ENCODE assay signal across 33 mouse cellular contexts in genomic region chr1:126731691-126732090, GRCm38 (mm10).
"Had no signal": no experiment of that assay in that cellular context is flagged by ENCODE, and none has a peak within 500 bp of the region (broad histone marks: within the 10 kb centered on the region; RNA-seq: fewer than 3 reads in every experiment).

No protein-coding gene starts in this region.

- H3K27ac ChIP-seq: heart, embryonic 10.5 days; heart, embryonic 13.5 days; heart, embryonic 15.5 days; hindbrain, embryonic 10.5 days; hindbrain, embryonic 12.5 days; hindbrain, embryonic 13.5 days; hindbrain, embryonic 14.5 days; hindbrain, embryonic 15.5 days; hindbrain, postnatal 0 days; kidney, embryonic 15.5 days; kidney, postnatal 0 days; layer of hippocampus, adult 2 months; left cerebral cortex, adult 2 months had no signal

- H3K9me3 ChIP-seq: heart, embryonic 10.5 days; heart, embryonic 12.5 days; heart, embryonic 13.5 days; heart, embryonic 15.5 days; hindbrain, embryonic 10.5 days; hindbrain, embryonic 12.5 days; hindbrain, embryonic 13.5 days; hindbrain, embryonic 15.5 days; kidney, embryonic 15.5 days had no signal

- ATAC-seq: hindbrain, embryonic 16.5 days; hindbrain, postnatal 0 days; inflammation-experienced regulatory T-cells, adult 6 months had no signal

- H3K4me2 ChIP-seq: heart, embryonic 11.5 days; heart, embryonic 12.5 days; heart, embryonic 13.5 days; heart, embryonic 15.5 days; hindbrain, embryonic 12.5 days; hindbrain, embryonic 13.5 days; hindbrain, embryonic 14.5 days; hindbrain, embryonic 15.5 days; kidney, embryonic 15.5 days had no signal

- H3K27me3 ChIP-seq: heart, embryonic 13.5 days; heart, embryonic 15.5 days; hindbrain, embryonic 12.5 days; hindbrain, embryonic 13.5 days; hindbrain, embryonic 15.5 days had no signal

- H3K4me3 ChIP-seq: heart, embryonic 10.5 days; heart, embryonic 12.5 days; heart, embryonic 13.5 days; heart, embryonic 15.5 days; hindbrain, embryonic 10.5 days; hindbrain, embryonic 12.5 days; hindbrain, embryonic 13.5 days; hindbrain, embryonic 15.5 days; kidney, embryonic 15.5 days; layer of hippocampus, adult 2 months; left cerebral cortex, adult 2 months had no signal

- H3K4me1 ChIP-seq: heart, embryonic 12.5 days had no signal

- H3K9ac ChIP-seq: heart, embryonic 12.5 days; heart, embryonic 13.5 days; heart, embryonic 15.5 days; hindbrain, embryonic 12.5 days; hindbrain, embryonic 13.5 days; hindbrain, embryonic 14.5 days; hindbrain, embryonic 15.5 days; kidney, embryonic 15.5 days had no signal

- H3K36me3 ChIP-seq: heart, embryonic 10.5 days; heart, embryonic 12.5 days; heart, embryonic 13.5 days; heart, embryonic 15.5 days; hindbrain, embryonic 12.5 days; hindbrain, embryonic 13.5 days; hindbrain, embryonic 15.5 days; kidney, embryonic 15.5 days had no signal

- DNase-seq: heart, postnatal 10 days; heart, postnatal 14 days; heart, postnatal 36 days; heart, postnatal 4 days; kidney, adult 11 months; kidney, adult 18-20 months; kidney, adult 2 months; kidney, adult 8-10 months; kidney, adult 9 months; kidney, postnatal 10 days; kidney, postnatal 14 days; kidney, postnatal 25 days; kidney, postnatal 36 days; kidney, postnatal 4 days; layer of hippocampus, adult 9-11 months; layer of hippocampus, postnatal 36 days had no signal
